Mouse (Mus musculus) heart, adult 8-10 months (tissue): Measurements from ENCODE around the gene 2410137M14Rik. TPM values are rescaled to one million over a fixed set of nuclear protein-coding genes. Genes with fewer than 3 reads are reported as not detected.

Experiments used
- DNase-seq: peaks from one replicate; pipeline ENCODE4 v3.0.0; 2022; ENCODE audit warnings: low spot score
- total RNA-seq, 4 experiments: library from RNA; stranded (reverse); gene quantifications; 2 replicates each; pipeline ENCODE4 v1.2.4; 2022

The 2410137M14Rik gene
- total RNA-seq, 4 experiments from 2014 or later = 0.50 to 1.4 (median 0.90) TPM

DNA sequence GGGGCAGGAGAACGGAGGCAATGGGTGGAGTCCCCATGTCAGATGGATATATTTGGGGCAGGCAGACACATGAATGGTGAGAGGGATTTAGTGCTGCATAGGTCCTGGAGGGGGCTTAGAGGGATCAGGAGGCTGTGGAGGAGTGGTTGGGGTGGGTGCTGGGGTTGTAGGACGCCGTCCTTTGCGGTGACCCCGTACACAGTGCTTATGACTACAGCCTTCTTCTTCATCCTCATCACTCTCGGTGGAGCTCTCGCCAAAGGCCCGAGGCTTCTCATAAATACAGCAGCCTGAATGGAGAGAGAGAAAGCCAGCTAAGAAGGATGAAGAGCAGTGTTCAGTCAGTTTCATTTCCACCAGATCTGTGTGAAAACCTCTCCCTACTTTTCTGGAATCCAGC lies 31.8 kb downstream of the 2410137M14Rik start:
- no peak for DNase-seq

DNA sequence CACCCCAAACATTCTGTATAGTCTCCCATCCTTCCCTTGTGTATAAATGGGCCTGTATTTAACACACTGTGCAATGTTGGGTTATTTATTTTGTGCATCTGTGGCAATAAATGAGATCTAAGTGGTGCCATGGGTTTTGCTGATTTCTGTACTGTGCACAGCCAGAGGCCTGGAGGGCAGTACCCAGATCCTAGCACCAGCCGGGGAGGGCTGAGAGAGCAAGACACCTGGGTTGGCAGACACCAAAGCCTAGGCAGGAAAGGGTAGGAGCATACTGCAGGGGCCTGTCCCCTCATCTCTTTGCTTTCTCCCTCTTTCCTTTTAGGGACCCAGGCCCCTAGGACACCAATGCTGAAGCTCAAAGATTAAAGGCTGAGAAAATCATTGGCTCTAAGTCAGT lies 32.8 kb downstream of the 2410137M14Rik start:
- no peak for DNase-seq

DNA sequence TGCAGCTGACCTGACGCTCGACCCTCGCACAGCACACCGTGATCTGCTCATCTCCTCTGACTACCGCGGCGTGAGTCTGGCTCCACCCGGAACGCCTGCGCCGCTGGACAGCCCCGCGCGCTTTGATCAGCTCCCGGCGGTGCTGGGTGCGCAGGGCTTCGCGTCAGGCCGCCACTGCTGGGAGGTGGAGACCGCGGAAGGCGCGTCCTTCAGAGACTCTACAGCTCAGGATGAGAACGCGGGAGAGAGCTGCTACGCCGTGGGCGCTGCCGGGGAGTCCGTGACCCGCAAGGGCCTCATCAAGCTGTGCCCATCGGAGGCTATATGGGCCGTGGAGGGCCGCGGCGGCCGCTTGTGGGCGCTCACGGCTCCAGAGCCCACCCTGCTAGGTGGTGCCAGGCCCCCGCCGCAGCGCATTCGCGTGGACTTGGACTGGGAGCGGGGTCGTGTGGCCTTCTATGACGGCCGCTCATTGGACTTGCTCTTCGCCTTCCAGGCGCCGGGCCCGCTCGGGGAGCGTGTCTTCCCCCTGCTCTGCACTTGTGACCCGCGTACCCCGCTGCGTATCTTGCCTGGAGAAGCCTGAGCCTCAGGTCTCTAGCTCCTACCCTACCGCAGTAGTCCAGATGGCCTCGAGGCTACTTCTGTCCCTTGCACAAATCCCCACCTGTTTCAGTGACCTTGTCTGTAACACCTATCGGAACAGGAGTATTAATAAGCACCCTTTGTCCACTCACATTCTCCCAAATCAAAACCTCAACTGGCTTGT lies 33.8 kb downstream of the 2410137M14Rik start:
- no peak for DNase-seq

DNA sequence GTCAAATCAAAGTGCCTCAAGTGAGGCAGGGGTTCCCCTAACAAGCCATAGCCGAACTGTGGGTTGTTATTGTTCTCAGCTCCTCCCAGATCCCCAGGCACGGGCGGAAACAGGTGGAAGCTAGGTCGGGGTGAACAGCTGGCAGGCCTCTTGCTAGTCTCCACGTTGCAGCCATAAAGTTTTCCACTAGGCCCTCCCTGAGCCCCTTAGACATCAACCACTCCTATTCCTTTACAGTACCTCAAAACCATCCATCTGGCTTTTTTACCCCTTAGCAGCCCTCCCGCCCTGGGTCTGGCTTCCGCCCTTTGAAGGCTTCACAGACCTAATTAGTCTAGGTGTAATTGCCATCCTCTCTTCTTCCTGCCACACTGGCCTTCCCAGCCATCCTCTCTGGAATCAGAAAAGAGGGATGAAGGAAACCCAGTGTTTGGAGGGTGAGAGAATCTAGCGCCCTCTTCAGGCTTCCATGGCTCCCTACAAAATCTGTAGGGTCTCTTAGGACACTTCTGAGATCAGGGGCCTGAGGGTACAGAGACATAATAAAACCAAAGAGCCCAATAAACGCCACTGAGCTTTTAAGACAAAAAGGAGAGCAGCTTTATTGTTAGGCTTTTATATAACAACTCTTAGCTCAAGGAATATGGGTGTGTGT lies 36.8 kb downstream of the 2410137M14Rik start:
- no peak for DNase-seq

DNA sequence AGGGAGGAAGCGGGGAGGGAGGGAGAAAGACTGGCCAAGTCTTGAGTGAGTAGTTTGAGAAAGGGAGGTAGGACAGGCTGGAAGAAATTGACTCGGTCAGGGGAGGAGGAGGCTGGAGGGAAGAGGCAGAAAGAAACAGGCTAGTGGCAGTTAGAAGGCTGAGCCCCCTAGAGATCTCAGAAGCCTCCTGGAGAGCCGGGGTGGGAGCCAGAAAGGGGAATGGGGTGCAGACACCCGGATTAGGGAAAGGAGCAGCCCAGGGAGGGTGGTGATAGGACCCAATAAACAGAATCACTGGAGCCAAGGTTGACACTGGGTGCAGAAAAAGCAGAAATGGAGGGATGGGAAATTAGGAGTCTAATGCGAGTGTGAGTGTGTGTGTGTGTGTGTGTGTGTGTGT lies 37.3 kb downstream of the 2410137M14Rik start:
- no peak for DNase-seq

DNA sequence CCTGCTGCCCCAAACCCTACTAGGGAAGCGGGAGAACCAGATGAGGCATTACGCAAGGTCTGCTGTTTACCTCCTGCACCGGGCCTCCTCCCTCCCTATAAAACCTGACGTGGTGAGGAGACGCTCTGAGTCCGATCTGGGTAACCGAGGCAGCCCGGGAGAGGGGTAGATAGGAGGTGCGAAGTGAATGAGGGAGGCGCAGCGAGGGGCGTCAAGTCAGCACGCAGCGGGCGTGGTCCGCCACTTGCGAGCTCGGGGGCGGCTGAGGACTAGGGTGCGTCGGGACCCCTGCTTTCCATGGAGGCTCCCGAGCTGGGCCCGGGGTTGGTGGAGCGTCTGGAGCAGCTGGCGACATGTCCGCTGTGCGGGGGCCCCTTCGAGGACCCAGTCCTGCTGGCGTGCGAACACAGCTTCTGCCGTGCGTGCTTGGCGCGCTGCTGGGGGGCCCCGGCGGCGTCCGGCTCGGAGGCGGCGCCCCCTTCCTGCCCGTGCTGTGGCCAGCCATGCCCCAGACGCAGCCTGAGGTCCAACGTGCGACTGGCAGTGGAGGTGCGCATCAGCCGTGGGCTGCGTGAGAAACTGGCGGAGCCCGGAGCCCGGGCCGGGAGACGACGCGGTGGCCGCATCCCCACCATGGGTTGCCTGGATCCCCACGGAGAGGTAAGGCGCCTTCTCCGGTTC lies 38.1 kb downstream of the 2410137M14Rik start, which contains the start of gene Rnf39:
Gene Rnf39 (plus strand): TSS at position 128 of the 681 bp plus-strand sequence.
- no peak for DNase-seq

DNA sequence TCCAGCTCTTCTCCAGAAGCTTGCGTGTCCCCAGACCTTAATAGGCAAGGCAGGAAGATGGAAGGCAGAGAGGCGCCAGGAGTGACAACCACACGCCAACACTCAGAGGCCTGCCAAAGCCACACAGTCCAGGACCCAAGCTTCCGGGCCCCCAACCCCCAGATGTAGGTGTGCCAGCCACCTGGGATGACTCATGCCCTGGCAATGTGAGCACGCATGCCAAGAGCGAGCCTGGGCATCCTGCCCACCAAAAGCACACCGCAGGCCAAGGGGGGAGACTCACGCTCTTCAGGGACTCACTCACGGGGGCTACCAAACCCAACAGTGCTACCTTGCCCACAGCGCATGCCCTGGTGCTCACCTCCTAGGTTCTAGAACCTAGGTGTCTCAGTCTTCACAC lies 38.6 kb downstream of the 2410137M14Rik start:
- peak; percentile 57 for DNase-seq

DNA sequence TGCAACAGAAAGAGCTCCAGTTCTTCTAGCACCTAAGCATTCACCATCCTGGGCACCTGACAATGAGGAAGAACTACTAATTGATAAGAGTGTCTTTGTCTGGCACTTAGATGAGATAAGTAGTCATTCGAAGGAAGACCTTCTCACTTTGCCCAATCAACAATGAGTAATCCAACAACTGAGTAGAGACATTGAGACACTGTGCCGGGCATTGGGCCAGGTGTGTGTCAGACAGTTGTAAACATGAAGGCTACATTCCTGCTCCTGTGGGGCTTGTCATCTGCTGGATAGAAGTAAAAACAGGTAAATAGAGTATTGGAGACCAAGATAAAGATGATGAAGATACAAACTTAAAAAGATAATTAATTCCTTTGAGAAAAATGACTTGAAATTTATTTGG lies 43.0 kb downstream of the 2410137M14Rik start:
- no peak for DNase-seq

DNA sequence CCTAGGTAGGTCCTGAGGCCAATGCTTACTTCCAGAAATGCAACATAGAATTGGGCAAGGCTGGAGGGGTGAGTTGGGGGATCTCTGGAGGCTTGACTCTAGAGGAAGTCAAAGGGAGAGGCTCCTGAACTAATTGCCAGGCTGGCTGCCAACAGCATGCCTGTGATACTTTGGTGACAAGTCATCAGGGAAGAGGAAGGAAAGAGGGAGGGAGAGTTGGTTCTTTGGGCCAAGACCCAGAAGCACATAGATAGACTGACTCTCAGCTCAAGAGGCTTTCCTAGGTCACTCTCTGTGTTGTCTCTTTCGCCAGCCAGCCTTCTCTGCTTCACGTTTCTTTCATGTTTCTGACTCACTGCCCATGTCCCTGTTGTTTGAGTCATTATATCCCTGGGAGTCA lies 49.2 kb downstream of the 2410137M14Rik start:
- DNase-seq = peak; percentile 67

DNA sequence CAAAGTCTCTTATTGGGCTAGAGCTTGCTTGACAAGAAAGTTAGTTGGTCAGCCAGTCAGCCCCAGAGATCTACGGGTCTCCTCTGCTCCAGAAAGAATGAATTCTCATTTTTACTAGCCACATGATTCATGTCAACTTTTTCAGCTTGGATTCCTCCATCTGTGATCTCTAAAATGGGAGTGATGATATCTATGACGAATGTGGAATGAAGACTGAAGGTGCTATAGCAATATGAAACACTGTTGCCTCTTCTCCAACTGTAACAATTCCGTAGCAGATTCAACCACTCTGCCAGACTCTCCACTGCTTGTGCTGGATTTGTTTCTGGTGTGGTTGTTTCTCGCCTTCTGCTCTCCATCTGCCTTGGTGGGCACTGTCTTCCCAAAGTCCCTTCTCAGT lies 49.9 kb downstream of the 2410137M14Rik start:
- DNase-seq = no peak

DNA sequence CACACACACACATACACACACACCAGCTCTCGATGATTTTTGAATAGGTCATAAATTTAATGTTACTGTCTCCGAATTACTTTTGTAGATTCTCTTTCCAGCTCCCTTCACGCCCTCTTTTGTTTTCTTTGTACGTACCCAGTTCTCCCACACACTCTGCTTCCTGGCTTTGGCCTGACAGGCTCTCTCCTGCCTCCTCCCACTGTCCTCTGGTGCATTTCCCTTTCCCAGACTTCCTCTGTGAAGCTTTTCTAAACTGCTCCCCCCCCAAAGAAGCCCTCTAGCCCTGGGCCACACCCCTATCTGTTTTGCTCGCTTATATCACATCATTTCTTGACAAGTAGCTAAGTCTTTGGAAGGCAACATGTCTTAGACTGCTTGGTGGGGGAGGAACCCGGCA lies 50.8 kb downstream of the 2410137M14Rik start:
- DNase-seq = peak; percentile 64

DNA sequence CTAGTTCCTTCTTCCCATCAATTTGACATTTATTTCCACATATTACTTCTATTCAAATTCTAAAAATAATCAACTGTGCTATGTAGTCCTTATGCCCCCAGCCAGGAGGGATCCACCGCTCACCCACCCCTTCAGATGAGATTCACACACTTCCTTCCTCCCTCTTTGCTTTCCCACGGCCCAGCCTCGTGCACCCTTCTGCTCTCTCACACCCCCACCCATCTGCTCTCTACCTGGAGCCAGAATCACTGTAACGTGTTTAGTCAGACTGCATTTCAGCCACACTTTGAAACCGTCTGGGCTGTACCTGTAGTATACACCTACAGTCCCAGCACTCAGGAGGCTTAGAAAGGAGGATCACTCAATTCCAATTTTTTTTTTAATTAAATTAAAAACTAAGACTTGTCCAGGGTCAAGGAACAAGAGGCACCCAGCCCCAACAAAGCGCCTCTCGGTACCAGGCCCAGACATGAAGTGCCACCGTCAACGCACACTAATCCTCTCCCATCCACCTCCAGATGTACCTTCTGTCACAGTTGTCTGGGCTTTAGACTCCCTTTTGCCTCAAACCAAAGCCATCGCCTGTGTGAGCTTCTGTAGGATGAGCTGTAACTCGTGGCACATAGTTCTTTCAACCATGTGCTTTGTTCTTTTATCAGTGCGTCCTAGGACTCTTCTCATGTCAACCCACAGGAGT lies 51.7 kb downstream of the 2410137M14Rik start:
- no peak for DNase-seq

Other genes starting within 250 kb of the 2410137M14Rik start
- gene H2-M10.5, start 208.3 kb downstream of the 2410137M14Rik start, total RNA-seq = not detected
- not detected for gene H2-M10.6, start 169.1 kb downstream of the 2410137M14Rik start, total RNA-seq
- 10 to 100 TPM; 19.6 to 20.5 (median 19.9) TPM for gene Trim26, start 144.1 kb downstream of the 2410137M14Rik start, total RNA-seq
- not detected for gene Trim15, start 114.0 kb downstream of the 2410137M14Rik start, total RNA-seq
- gene Trim10, start 111.7 kb downstream of the 2410137M14Rik start, total RNA-seq = under 1 TPM in 2 of 4 experiments, not detected in 2; 0.16 to 0.83 TPM
- gene Trim40, start 91.1 kb downstream of the 2410137M14Rik start, total RNA-seq = under 1 TPM in 1 of 4 experiments, not detected in 3; 0.23 TPM
- gene Trim31, start 83.1 kb downstream of the 2410137M14Rik start, total RNA-seq = not detected
- 1 to 10 TPM in 3 of 4 experiments, under 1 TPM in 1; 0.71 to 1.9 (median 1.4) TPM for gene Rnf39, start 38.3 kb downstream of the 2410137M14Rik start, total RNA-seq
- gene Ppp1r11, start 29.5 kb downstream of the 2410137M14Rik start, total RNA-seq = 100 to 1,000 TPM in 2 of 4 experiments, 10 to 100 TPM in 2; 89.3 to 121 (median 108) TPM
- gene Znrd1, start 22.7 kb downstream of the 2410137M14Rik start, total RNA-seq = 10 to 100 TPM; 22.3 to 27.7 (median 26.2) TPM
- 10 to 100 TPM; 13.8 to 22.2 (median 15.3) TPM for gene Znrd1as, start 22.6 kb downstream of the 2410137M14Rik start, total RNA-seq
- gene H2-M5, start 8.3 kb upstream of the 2410137M14Rik start, total RNA-seq = under 1 TPM in 1 of 4 experiments, not detected in 3; 0.25 TPM
- 1 to 10 TPM in 3 of 4 experiments, under 1 TPM in 1; 0.87 to 2.4 (median 1.4) TPM for gene Zfp57, start 19.9 kb upstream of the 2410137M14Rik start, total RNA-seq
- gene Mog, start 42.2 kb upstream of the 2410137M14Rik start, total RNA-seq = not detected
- 1 to 10 TPM; 7.2 to 9.2 (median 7.4) TPM for gene Gabbr1, start 64.7 kb upstream of the 2410137M14Rik start, total RNA-seq
- not detected for gene Olfr90, start 107.3 kb upstream of the 2410137M14Rik start, total RNA-seq
- not detected for gene Olfr91, start 117.0 kb upstream of the 2410137M14Rik start, total RNA-seq
- not detected for gene Olfr92, start 138.9 kb upstream of the 2410137M14Rik start, total RNA-seq
- not detected for gene Olfr93, start 180.3 kb upstream of the 2410137M14Rik start, total RNA-seq
- not detected for gene Ubd, start 212.7 kb upstream of the 2410137M14Rik start, total RNA-seq
- gene Olfr94, start 219.8 kb upstream of the 2410137M14Rik start, total RNA-seq = not detected
- gene Olfr95, start 231.9 kb upstream of the 2410137M14Rik start, total RNA-seq = not detected
- not detected for gene Olfr96, start 238.9 kb upstream of the 2410137M14Rik start, total RNA-seq